Mouse (Mus musculus) megakaryocyte, embryonic 14.5 days (primary cell): ENCODE measurements around the gene Ralb.

Experiments
- FLI1 ChIP-seq: IDR thresholded peaks from 2 replicates; pipeline ENCODE4 v1.6.1; 2012; ENCODE audit warnings: low read length, inconsistent platforms, mixed read lengths
- GATA1 ChIP-seq: IDR thresholded peaks from 3 replicates; pipeline ENCODE4 v1.6.1; 2012; ENCODE audit warnings: mixed read lengths, low read length, inconsistent platforms, borderline replicate concordance

GRCm38 (mm10) chr1:119442901-119443300, 61.7 kb downstream of the Ralb start:
- no peak for TF ChIP-seq GATA1
- no peak for TF ChIP-seq FLI1
